Mouse (Mus musculus): Measurements from ENCODE around the gene Anks3.
A peak's percentile ranks its signal among the peaks of the same experiment; 100 is the strongest.

Gene Anks3

GRCm38 (mm10) chr16:4968426-4968825, 4.4 kb upstream of the Anks3 start:
- DNase-seq (ENCODE audit: low spot score) = no peak

- no peak for DNase-seq (ENCODE audit: low spot score)
These were observed 1.6 kb upstream of the Anks3 start for GRCm38 (mm10) chr16:4965392-4966129.

- no peak for DNase-seq (ENCODE audit: low spot score)
These were observed 856 bp upstream of the Anks3 start for GRCm38 (mm10) chr16:4964731-4965391.

GRCm38 (mm10) chr16:4963346-4963745, 659 bp downstream of the Anks3 start:
- no peak for DNase-seq (ENCODE audit: low spot score)

GRCm38 (mm10) chr16:4960260-4960659, 3.7 kb downstream of the Anks3 start:
- no peak for DNase-seq (ENCODE audit: low spot score)

GRCm38 (mm10) chr16:4957446-4957845, 6.6 kb downstream of the Anks3 start:
- no peak for DNase-seq (ENCODE audit: low spot score)

- DNase-seq (ENCODE audit: low spot score) = no peak
These were observed 7.4 kb downstream of the Anks3 start for GRCm38 (mm10) chr16:4956609-4957008.

GRCm38 (mm10) chr16:4947378-4947777, 16.6 kb downstream of the Anks3 start:
- no peak for DNase-seq (ENCODE audit: low spot score)

- no peak for DNase-seq (ENCODE audit: low spot score)
These were observed 17.9 kb downstream of the Anks3 start for GRCm38 (mm10) chr16:4946155-4946554.

GRCm38 (mm10) chr16:4945415-4945814, 18.6 kb downstream of the Anks3 start:
- DNase-seq (ENCODE audit: low spot score) = no peak

- DNase-seq (ENCODE audit: low spot score) = no peak
These were observed 20.6 kb downstream of the Anks3 start for GRCm38 (mm10) chr16:4943431-4943830.

GRCm38 (mm10) chr16:4942868-4943267, 21.1 kb downstream of the Anks3 start:
- no peak for DNase-seq (ENCODE audit: low spot score)

- DNase-seq (ENCODE audit: low spot score) = no peak
These were observed 23.0 kb downstream of the Anks3 start for GRCm38 (mm10) chr16:4941016-4941415.

- peak; percentile 8 for DNase-seq (ENCODE audit: low spot score)
These were observed 23.6 kb downstream of the Anks3 start for GRCm38 (mm10) chr16:4940311-4940850.

GRCm38 (mm10) chr16:4939412-4939811, 24.6 kb downstream of the Anks3 start:
- no peak for DNase-seq (ENCODE audit: low spot score)

- DNase-seq (ENCODE audit: low spot score) = peak; percentile 96
These were observed 25.0 kb downstream of the Anks3 start for GRCm38 (mm10) chr16:4938989-4939388.

GRCm38 (mm10) chr16:4938461-4938860, 25.5 kb downstream of the Anks3 start, which contains the start of gene Nudt16l1:
Gene Nudt16l1 (plus strand): TSS chr16:4938761.
- DNase-seq (ENCODE audit: low spot score) = no peak

- no peak for DNase-seq (ENCODE audit: low spot score)
These were observed 26.4 kb downstream of the Anks3 start for GRCm38 (mm10) chr16:4937351-4938190.

GRCm38 (mm10) chr16:4935931-4936703, 27.9 kb downstream of the Anks3 start:
- DNase-seq (ENCODE audit: low spot score) = no peak

- DNase-seq (ENCODE audit: low spot score) = no peak
These were observed 28.6 kb downstream of the Anks3 start for GRCm38 (mm10) chr16:4935430-4935829.

- no peak for DNase-seq (ENCODE audit: low spot score)
These were observed 31.6 kb downstream of the Anks3 start for GRCm38 (mm10) chr16:4932429-4932828.

GRCm38 (mm10) chr16:4928474-4928873, 35.5 kb downstream of the Anks3 start:
- DNase-seq (ENCODE audit: low spot score) = no peak

Data from lung, postnatal 25 days (tissue).